Mouse (Mus musculus): ENCODE measurements around the gene Gm27021. TPM values are rescaled to one million over a fixed set of nuclear protein-coding genes. Genes with fewer than 3 reads are reported as not detected.
A peak's percentile ranks its signal among the peaks of the same experiment; 100 is the strongest.

Gene Gm27021
- polyA plus RNA-seq, 1 experiment from 2014 or later = 2.0 TPM

- Histone ChIP-seq H3K9me3 (replicated peaks; ENCODE audit: control insufficient read depth, low read length) (no peaks in the 10 kb centered on the region), H3K27ac (ENCODE audit: low read depth, low read length) (no peak overlapping the region), H3K27me3 (ENCODE audit: control insufficient read depth, insufficient read depth, low read length) (no peaks in the 10 kb centered on the region; the same call in 1 of the 2 replicates), H3K9ac (ENCODE audit: low read depth, low read length) (no peak overlapping the region), H3K4me1 (ENCODE audit: control insufficient read depth, insufficient read depth, low read length) (peaks cover 12% of the 10 kb centered on the region), H3K36me3 (ENCODE audit: control insufficient read depth, insufficient read depth, low read length) (no peaks in the 10 kb centered on the region), H3K4me3 (ENCODE audit: low read depth, low read length) (no peak overlapping the region), H3K4me2 (no peak overlapping the region)
- ATAC-seq (replicated peaks; ENCODE audit: insufficient number of reproducible peaks, low FRiP score, low TSS enrichment) = no peak
- WGBS (ENCODE audit: insufficient replicate concordance) = 7% methylated on average over 5 of the region's 5 CpGs
These were observed 71.9 kb downstream of the Gm27021 start for GRCm38 (mm10) chr8:120595963-120596362.

GRCm38 (mm10) chr8:120594571-120594970 is 73.3 kb downstream of the Gm27021 start:
- H3K27me3 ChIP-seq (ENCODE audit: control insufficient read depth, insufficient read depth, low read length) = no peaks in the 10 kb centered on the region; the same call in 1 of the 2 replicates
- ATAC-seq (replicated peaks; ENCODE audit: insufficient number of reproducible peaks, low FRiP score, low TSS enrichment) = no peak
- no peak overlapping the region for H3K4me3 ChIP-seq (ENCODE audit: low read depth, low read length)
- H3K27ac ChIP-seq (ENCODE audit: low read depth, low read length) = no peak overlapping the region
- H3K9me3 ChIP-seq (replicated peaks; ENCODE audit: control insufficient read depth, low read length) = no peaks in the 10 kb centered on the region
- 87% methylated on average over 5 of the region's 5 CpGs for WGBS (ENCODE audit: insufficient replicate concordance)
- H3K9ac ChIP-seq (ENCODE audit: low read depth, low read length) = no peak overlapping the region
- no peak overlapping the region for H3K4me2 ChIP-seq
- H3K4me1 ChIP-seq (ENCODE audit: control insufficient read depth, insufficient read depth, low read length) = peaks cover 17% of the 10 kb centered on the region
- H3K36me3 ChIP-seq (ENCODE audit: control insufficient read depth, insufficient read depth, low read length) = no peaks in the 10 kb centered on the region

GRCm38 (mm10) chr8:120591587-120592292 is 76.1 kb downstream of the Gm27021 start:
- no peak overlapping the region for H3K4me2 ChIP-seq
- no peaks in the 10 kb centered on the region for H3K9me3 ChIP-seq (replicated peaks; ENCODE audit: control insufficient read depth, low read length)
- H3K27ac ChIP-seq (ENCODE audit: low read depth, low read length) = no peak overlapping the region
- peaks cover 18% of the 10 kb centered on the region for H3K4me1 ChIP-seq (ENCODE audit: control insufficient read depth, insufficient read depth, low read length)
- ATAC-seq (replicated peaks; ENCODE audit: insufficient number of reproducible peaks, low FRiP score, low TSS enrichment) = no peak
- 62% methylated on average over 10 of the region's 10 CpGs for WGBS (ENCODE audit: insufficient replicate concordance)
- no peak overlapping the region for H3K4me3 ChIP-seq (ENCODE audit: low read depth, low read length)
- H3K27me3 ChIP-seq (ENCODE audit: control insufficient read depth, insufficient read depth, low read length) = no peaks in the 10 kb centered on the region
- no peaks in the 10 kb centered on the region for H3K36me3 ChIP-seq (ENCODE audit: control insufficient read depth, insufficient read depth, low read length)
- H3K9ac ChIP-seq (ENCODE audit: low read depth, low read length) = no peak overlapping the region

GRCm38 (mm10) chr8:120589921-120590320 is 78.0 kb downstream of the Gm27021 start:
- peak overlapping the region; percentile 18 for H3K27ac ChIP-seq (ENCODE audit: low read depth, low read length)

GRCm38 (mm10) chr8:120588908-120589771 is 78.7 kb downstream of the Gm27021 start, which contains the start of gene Gins2:
TSS of gene Gins2 (minus strand) at chr8:120589304.
- under 1% methylated on average over 67 of the region's 67 CpGs for WGBS (ENCODE audit: insufficient replicate concordance)
- peak within 1 kb of the TSS; percentile 96 for H3K4me2 ChIP-seq
- H3K4me1 ChIP-seq (ENCODE audit: control insufficient read depth, insufficient read depth, low read length) = peaks cover 18% of the 10 kb centered on the region
- H3K4me3 ChIP-seq (ENCODE audit: low read depth, low read length) = peak within 1 kb of the TSS; percentile 83
- no peaks in the 10 kb centered on the region for H3K27me3 ChIP-seq (ENCODE audit: control insufficient read depth, insufficient read depth, low read length)
- peak within 1 kb of the TSS; percentile 62 for H3K27ac ChIP-seq (ENCODE audit: low read depth, low read length)
- ATAC-seq (replicated peaks; ENCODE audit: insufficient number of reproducible peaks, low FRiP score, low TSS enrichment) = peak; percentile 98
- H3K9me3 ChIP-seq (replicated peaks; ENCODE audit: control insufficient read depth, low read length) = no peaks in the 10 kb centered on the region
- H3K9ac ChIP-seq (ENCODE audit: low read depth, low read length) = peak within 1 kb of the TSS; percentile 88
- peaks cover 13% of the 10 kb centered on the region for H3K36me3 ChIP-seq (ENCODE audit: control insufficient read depth, insufficient read depth, low read length)

More at GRCm38 (mm10) chr8:120589921-120590320, 78.0 kb downstream of the Gm27021 start:
- H3K36me3 ChIP-seq (ENCODE audit: control insufficient read depth, insufficient read depth, low read length) = peaks cover 6% of the 10 kb centered on the region; the same call in 1 of the 2 replicates
- peak overlapping the region; percentile 41 for H3K4me3 ChIP-seq (ENCODE audit: low read depth, low read length)
- peak overlapping the region; percentile 61 for H3K4me2 ChIP-seq
- H3K9ac ChIP-seq (ENCODE audit: low read depth, low read length) = peak overlapping the region; percentile 2
- peaks cover 18% of the 10 kb centered on the region for H3K4me1 ChIP-seq (ENCODE audit: control insufficient read depth, insufficient read depth, low read length)
- 46% methylated on average over 2 of the region's 2 CpGs for WGBS (ENCODE audit: insufficient replicate concordance)
- H3K9me3 ChIP-seq (replicated peaks; ENCODE audit: control insufficient read depth, low read length) = no peaks in the 10 kb centered on the region
- H3K27me3 ChIP-seq (ENCODE audit: control insufficient read depth, insufficient read depth, low read length) = no peaks in the 10 kb centered on the region
- ATAC-seq (replicated peaks; ENCODE audit: insufficient number of reproducible peaks, low FRiP score, low TSS enrichment) = no peak

- peaks cover 24% of the 10 kb centered on the region for H3K36me3 ChIP-seq (ENCODE audit: control insufficient read depth, insufficient read depth, low read length)
- 87% methylated on average over 10 of the region's 10 CpGs for WGBS (ENCODE audit: insufficient replicate concordance)
- H3K4me1 ChIP-seq (ENCODE audit: control insufficient read depth, insufficient read depth, low read length) = peaks cover 16% of the 10 kb centered on the region
These were observed 82.4 kb downstream of the Gm27021 start for GRCm38 (mm10) chr8:120585521-120585920.

GRCm38 (mm10) chr8:120581811-120582210 is 86.1 kb downstream of the Gm27021 start:
- H3K4me3 ChIP-seq (ENCODE audit: low read depth, low read length) = no peak overlapping the region
- peaks cover 5% of the 10 kb centered on the region; the same call in 1 of the 2 replicates for H3K4me1 ChIP-seq (ENCODE audit: control insufficient read depth, insufficient read depth, low read length)
- ATAC-seq (replicated peaks; ENCODE audit: insufficient number of reproducible peaks, low FRiP score, low TSS enrichment) = no peak
- H3K27me3 ChIP-seq (ENCODE audit: control insufficient read depth, insufficient read depth, low read length) = no peaks in the 10 kb centered on the region
- H3K4me2 ChIP-seq = no peak overlapping the region
- H3K27ac ChIP-seq (ENCODE audit: low read depth, low read length) = 0 out of 2 replicates have a peak overlapping the region, but pooled peaks have one; percentile 22
- H3K9ac ChIP-seq (ENCODE audit: low read depth, low read length) = 0 out of 2 replicates have a peak overlapping the region, but pooled peaks have one; percentile 28
- H3K9me3 ChIP-seq (replicated peaks; ENCODE audit: control insufficient read depth, low read length) = no peaks in the 10 kb centered on the region
- peaks cover 50% of the 10 kb centered on the region for H3K36me3 ChIP-seq (ENCODE audit: control insufficient read depth, insufficient read depth, low read length)
- WGBS (ENCODE audit: insufficient replicate concordance) = 90% methylated on average over 8 of the region's 8 CpGs

More at GRCm38 (mm10) chr8:120585521-120585920, 82.4 kb downstream of the Gm27021 start:
- Histone ChIP-seq H3K4me2 (no peak overlapping the region), H3K4me3 (ENCODE audit: low read depth, low read length) (no peak overlapping the region), H3K9ac (ENCODE audit: low read depth, low read length) (no peak overlapping the region), H3K9me3 (replicated peaks; ENCODE audit: control insufficient read depth, low read length) (no peaks in the 10 kb centered on the region), H3K27ac (ENCODE audit: low read depth, low read length) (no peak overlapping the region), H3K27me3 (ENCODE audit: control insufficient read depth, insufficient read depth, low read length) (no peaks in the 10 kb centered on the region)
- ATAC-seq (replicated peaks; ENCODE audit: insufficient number of reproducible peaks, low FRiP score, low TSS enrichment) = no peak

GRCm38 (mm10) chr8:120581329-120581728 is 86.5 kb downstream of the Gm27021 start:
- Histone ChIP-seq H3K9me3 (replicated peaks; ENCODE audit: control insufficient read depth, low read length) (no peaks in the 10 kb centered on the region), H3K36me3 (ENCODE audit: control insufficient read depth, insufficient read depth, low read length) (peaks cover 55% of the 10 kb centered on the region), H3K27ac (ENCODE audit: low read depth, low read length) (no peak overlapping the region), H3K9ac (ENCODE audit: low read depth, low read length) (no peak overlapping the region), H3K27me3 (ENCODE audit: control insufficient read depth, insufficient read depth, low read length) (no peaks in the 10 kb centered on the region), H3K4me1 (ENCODE audit: control insufficient read depth, insufficient read depth, low read length) (peaks cover 9% of the 10 kb centered on the region; the same call in 1 of the 2 replicates), H3K4me2 (no peak overlapping the region), H3K4me3 (ENCODE audit: low read depth, low read length) (no peak overlapping the region)
- 91% methylated on average over 12 of the region's 12 CpGs for WGBS (ENCODE audit: insufficient replicate concordance)
- no peak for ATAC-seq (replicated peaks; ENCODE audit: insufficient number of reproducible peaks, low FRiP score, low TSS enrichment)

All from heart, embryonic 11.5 days (tissue).